Mouse (Mus musculus) ovary, postnatal 10 days (tissue): ENCODE measurements around the gene Dnm3.
"Not testable (repeated sequence)": the region's sequence is repeated elsewhere in the genome, so short reads cannot be mapped to it uniquely, and the experiment has no call there.

Source experiments
- DNase-seq: peaks from one replicate; pipeline ENCODE4 v3.0.0; 2022; ENCODE audit warnings: low spot score

Gene Dnm3

DNA sequence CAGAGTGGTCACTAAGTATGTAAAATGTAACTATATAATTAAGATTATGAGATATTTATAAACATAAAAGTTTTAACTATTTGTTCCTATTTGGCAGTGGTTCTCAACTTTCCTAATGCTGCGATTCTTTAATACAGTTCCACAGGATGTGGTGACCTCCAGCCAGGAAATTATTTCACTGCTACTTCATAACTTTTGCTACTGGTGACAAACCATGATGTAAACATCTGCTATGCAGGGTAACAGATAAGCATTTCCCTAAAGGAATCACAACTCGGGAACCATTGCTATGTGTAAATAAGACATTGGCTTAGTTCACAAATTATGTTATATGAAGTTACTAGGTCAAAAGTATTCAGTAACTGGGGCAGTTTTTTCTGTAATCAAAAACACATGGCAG, 48.9 kb downstream of the Dnm3 start:
- no peak for DNase-seq

DNA sequence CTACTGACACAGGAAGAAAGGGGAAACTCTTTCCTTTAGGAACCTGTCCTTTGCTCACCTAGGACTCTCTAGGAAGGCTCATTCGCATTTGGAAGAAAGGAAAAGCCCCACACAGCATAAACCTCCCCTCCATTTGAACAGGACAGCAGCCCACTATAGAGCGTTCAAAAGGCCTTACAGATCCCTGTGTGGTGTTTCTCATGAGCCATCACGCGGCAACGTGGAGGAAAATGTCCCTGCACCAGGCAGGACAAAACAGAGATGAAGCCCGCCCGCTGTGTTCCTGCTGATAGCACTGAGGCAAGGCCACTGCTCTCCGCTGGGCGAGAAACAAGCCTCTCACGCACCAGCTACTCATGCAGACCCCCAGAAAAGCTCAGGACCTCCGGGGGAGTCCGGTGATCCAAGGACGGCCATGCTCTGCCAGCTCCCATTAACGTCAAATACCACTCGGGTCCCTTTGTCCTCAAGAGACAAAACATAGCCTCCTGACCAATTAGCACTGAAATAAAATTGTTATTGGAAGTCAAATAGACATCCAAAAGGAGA, 51.8 kb downstream of the Dnm3 start:
- no peak for DNase-seq

DNA sequence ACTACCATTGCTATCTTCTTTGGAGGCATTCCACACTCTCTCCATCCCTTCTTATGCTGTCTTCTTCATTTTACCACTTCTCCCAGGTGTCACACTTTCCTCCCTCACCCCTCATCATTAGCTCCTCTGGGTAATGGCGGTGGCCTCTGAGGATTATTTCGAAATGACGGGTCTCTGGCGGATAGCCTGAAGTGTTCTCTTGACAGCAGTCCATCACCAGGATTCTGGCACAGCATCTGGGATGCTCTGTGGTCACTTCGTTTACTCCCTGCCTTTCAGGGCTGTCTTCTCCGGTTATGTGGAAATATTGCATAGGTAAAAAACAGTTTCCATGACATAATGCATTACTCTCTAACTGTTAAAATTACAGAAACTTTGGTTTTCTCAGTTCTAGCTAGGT, 55.0 kb downstream of the Dnm3 start:
- DNase-seq: no peak

DNA sequence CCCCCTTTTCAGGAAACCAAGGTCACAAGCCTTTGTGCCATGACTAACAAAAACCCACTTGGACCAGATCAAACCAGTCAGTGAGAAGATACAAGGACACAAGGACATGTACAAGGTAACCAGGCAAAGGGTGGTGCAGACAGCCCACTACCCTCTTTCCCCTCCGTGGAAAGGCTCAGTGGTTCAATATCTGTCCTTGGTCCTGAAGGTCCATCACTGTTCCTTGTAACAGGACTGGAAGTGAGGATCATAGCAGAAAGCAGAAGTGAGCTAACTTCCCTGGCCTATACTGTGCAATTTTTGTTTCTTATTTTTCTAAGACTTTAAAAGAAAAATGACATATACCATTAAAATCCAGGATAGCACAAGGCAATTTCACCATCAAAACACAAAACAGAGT, 64.0 kb downstream of the Dnm3 start:
- no peak for DNase-seq

DNA sequence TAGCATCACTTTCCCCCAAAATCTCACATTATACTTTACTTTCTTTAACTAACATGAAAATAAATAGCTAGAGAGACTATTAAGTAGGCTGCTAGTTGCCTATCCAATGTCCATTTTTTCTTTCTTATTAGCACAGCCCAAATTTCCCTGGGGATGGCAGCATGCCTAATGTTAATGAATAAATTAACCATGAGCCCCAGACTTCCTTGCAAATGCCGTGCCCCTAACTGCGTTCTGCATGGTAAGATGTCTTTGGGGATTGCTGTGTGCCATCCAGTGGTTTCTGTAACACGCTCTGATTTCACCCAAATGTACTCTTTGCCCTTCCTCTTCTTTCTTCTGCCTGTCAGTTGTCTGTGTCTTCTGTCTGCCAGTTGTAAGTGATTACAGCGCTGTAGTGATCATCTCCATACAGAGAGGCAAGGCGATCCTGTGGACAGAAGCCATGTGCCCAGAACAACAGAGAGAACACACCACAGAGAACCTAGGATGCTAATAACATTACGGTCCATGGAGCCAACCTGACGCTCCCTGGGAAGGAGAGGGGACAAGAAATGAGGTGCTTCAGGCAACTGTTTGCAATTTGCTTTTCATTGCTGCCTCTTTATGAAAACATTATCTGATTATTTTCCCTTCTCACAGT, 64.9 kb downstream of the Dnm3 start:
- DNase-seq: no peak

DNA sequence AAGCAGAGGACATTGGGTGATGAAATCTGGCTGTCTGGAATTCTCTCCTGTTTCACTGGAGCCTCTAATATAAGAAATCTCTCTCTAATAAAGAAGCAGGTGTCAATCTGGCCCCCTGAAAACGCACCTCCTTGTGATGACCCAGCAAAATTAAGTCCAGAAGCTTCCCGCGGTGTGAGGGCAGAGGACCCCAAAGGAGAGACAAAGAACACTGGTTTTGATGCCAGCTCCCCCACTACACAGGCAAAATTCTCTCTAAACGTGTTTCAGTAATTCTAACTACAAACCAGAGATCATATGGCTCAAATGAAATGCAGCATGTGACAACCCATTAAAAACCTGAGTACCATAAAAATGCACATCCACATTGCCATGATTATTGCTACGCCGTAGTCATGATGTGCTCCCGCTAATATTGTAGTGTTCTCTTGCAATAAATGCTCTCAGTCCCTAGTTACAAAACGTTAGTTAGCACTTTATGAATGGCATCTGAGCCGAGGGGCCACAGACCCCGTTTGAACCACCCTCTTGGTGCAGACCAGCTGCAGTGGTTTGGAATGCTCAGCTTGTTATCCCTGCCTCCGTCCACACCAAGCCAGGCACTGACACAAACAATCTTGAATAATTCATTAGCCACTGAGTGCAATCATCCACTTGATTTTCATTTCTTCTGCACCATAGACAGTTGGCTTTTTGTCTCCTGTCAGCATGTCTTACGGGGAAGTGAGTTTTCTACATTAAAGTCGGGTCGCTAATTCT, 67.4 kb downstream of the Dnm3 start:
- DNase-seq: no peak

DNA sequence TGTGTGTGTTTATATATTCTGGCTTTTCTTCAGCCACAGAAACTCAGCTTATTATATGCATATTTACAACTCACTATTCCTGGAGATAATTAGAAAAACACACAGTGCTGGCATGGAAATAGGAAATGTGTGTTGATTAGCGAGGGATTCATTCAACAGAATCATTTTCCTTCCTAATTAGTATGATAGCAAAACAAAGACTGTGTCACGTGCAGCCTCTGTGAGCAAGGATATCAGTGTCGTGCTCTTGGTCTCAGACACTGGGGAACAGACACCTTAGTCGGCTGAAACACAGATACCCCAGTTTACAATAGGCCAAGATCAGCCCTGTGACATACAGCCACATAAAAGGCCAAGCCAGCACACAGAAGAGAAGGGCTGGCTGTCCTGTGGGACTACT, 83.3 kb downstream of the Dnm3 start:
- DNase-seq: no peak

DNA sequence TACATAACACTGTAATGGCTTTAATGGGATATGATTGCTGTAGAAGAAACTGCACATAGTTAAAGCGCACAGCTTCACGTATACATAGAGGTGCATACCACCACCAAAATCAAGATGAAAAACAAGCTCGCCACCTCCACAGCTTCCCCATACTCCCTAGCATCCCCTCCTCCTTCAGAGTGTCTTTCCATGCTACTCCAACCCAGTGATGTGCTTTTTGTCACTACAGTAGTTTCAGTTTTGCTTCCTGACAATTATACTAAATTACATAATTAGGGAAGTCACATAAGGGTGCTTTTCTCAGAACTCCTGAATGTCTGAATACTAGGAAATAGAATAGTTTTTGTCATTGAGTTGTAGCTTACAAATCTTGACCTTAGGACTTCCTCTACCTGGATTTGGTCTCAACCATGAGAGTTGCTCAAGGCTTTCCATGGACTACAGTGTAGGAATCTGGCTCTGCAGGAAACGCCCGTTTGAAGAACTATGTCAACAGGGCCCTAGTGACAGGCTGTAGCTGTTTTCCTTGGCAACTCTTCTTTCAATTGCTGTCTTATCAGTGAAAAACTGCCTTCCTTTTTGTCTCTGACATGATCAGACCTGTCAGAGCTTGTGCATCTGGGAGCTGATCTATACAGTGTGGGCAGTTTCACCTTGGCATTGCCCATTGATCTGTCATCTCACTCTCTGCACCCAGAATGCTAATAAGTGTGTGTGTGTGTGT, 89.2 kb downstream of the Dnm3 start:
- no peak for DNase-seq

DNA sequence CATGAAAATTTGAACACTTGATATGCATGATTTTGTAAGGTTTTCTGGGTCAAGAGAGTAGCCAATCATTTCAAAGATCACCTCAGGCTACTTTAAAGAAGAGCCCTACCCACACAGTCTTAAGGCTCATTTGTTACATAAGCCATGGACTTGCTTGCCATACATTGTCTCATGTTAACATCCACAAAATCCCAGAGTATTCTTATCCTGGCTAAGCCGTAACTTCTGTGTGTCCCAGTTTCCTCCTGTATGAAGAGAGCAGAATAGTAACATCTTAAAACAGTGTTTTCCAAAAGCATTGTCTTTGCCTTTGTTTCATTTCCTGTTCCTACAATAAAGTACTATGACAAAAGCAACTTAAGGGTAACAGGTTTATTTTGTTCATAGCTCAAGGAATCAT, 104.8 kb downstream of the Dnm3 start:
- DNase-seq: not testable (repeated sequence)

DNA sequence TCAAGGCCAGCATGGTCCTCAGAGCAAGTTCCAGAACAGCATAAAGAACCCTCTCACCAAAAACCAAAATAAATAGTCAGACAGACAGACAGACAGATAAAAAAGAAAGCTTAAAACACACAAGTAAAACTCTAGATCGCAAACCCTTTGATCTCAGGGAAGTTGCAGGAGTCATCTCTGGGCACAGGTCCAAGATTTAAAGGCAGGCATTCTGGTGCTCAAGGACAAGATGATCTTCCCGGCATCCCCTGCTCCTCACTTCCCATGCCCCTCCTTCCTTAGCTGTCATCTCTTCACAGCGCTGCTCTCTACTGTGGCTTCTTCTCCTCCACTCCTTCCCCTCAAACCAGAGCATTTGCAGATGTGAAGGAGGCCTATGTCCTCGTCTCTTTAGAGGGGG, 108.1 kb downstream of the Dnm3 start:
- DNase-seq: no peak

DNA sequence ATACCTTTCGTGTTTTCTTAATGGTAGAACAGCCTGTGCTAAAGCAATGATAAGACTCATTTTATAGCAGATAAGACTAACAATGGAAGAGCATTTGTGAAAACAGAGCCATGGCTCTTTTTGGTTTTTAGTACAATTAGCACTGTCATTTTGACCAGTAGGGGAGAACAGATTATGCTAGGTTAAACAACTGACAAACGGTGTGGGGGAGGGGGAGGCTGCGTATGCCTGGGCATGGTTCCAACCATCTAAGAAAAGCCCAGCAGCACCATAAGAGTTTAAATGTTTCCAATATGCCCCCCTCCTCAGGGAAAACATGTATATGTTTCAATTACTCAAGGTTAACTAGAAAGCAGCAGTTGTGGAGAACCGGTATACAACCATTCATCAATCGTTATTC, 115.9 kb downstream of the Dnm3 start:
- no peak for DNase-seq

DNA sequence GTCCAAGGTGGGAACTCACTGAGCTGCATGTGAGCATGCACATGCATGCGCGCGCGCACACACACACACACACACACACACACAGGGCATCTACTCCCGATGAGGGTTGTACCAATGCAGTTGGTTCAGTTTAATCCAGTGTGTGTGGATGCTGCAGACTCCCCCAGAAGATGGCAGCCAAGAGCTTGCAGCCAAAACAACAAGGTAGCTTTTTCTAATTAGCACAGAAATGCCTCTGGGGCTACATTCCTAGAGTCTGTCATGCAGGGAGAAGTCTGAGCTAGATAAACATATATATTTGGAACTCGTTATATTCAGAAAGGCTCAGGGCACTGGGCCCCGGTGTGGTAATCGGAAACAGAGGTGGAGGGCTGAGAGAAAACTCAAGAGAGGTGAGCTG, 118.6 kb downstream of the Dnm3 start:
- no peak for DNase-seq

DNA sequence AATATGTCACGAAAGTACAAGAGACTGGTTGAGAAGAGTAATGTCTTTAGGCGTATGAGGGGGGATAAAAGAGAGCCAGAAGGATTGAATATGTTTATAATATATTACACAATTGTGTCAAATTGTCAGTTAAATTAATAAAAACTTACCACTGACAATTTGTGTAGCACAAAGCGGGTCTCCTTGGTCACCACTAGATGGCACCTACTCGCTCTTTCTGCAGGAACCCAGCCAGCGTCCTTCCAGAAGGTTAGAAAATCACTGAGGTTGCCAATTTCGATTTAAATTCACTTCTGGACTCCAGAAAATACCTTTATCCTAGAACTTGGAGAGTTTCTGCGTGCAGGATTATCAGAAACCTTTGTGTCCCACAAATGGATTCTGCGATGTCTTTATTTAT, 119.8 kb downstream of the Dnm3 start:
- DNase-seq: no peak

DNA sequence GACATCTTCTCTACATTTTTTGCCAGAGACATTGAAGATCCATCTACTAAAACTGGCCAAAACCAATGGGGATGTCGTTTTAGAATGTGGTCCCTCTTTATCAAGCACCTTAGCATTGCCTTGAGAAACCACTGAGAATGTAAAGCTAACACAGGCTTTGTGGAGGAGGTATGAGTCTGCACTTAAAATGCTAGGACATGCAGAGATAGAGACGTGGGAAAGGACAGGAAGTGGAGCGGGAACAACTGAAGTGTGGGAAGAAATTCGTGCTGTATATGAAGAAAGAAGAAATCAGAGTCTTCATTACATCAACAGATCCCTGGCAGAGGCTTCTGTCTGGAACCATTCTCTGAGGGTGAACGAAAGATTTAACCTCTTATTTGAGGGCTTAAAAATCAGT, 121.4 kb downstream of the Dnm3 start:
- no peak for DNase-seq

DNA sequence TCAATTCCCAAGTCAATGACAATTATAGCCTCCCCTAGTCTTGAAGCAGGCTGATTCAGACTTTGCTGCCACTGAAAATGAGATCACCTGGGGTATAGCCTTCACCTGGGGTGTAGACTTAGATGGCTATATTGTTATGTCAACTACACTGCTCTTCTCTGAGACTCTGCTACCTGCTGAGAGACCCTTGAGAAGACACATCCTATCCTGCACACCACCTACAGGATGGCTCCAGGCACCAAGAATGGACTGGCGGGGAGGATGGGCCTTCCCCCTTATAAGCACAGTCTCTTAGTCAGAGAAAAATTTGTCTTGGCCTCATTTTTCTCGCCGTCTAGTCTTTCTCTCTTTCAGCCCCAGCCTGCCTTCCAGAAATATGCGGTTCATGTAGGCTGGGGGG, 123.1 kb downstream of the Dnm3 start:
- DNase-seq: no peak

DNA sequence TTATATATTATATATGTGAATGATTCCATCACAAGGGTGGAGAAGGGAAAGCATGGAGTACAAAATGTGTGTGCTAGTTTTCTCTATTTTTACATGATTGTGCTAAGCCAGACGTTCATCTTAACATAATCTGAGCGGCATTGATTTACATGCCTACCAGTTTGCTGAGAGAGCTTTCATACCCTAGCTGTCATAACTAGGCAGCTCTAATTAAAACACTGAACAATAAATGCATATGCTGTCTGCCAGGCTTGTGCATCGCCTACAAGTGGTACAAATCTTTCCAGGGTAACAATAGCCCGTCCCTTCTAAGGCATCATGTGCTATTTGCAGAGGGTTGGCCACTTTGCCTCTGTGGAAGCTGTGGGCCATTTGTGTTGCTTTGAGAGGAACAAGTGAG, 124.0 kb downstream of the Dnm3 start:
- DNase-seq: no peak

DNA sequence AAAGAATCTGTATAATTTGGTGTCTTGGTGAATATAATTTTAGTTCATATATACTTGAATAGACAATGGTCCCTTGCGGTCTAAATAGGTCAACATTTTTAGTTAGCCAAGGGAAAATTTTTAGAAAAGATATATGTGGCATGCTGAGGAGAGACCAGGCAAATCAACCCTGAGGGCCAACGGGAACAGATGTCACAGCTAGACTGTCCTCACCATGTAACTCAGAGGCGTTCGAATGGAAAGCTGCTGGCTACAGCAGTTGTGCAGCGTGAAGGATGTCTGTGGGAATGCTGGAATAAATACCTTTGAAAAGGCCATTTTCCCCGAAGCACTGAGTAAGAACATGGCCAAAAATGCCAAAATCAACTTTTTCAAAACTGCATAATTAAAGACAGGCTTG, 128.5 kb downstream of the Dnm3 start:
- DNase-seq: no peak

DNA sequence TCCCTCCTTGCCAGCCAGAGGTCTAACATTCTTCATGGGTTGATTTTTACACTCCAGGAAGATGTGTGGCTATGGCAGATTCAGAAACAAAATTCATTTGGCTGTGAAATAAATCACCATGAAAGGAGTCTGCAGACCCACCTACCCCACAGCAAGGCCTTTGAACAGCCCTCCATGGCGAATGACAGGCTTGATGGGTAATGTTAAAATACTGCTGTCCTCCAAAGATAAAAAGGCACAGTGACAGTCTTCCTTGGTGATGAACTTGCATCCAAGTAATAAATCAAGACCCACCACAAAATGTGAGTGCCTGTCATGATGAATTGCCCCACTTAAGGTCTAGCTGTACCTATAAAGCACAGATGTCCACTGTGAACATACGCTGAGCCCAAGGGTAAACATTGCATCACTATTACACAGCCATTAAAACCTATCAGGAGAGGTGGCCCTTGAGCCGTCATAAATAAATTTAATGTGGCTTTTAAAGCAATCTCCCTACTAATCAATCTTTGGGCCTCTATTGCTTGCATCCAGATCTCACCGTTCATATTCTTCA, 131.3 kb downstream of the Dnm3 start:
- DNase-seq: no peak

DNA sequence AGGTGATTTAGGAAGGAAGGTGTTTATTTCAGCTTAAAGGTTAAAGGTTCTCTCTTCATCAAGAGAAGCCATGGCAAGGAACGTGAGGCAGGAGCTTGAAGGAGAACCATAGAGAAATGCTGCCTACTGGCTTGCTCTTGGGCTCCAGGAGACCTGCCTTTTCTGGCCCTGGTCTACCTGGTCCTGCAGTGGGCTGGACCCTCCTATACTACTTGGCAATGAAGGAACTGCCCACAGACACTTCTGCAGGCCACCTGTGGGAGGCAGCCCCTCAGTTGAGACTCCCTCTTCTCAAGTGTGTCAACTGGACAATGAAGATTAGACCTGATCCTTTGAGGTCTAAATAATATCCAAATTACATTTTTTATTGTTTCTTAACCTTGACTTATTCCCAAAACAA, 140.7 kb downstream of the Dnm3 start:
- no peak for DNase-seq

DNA sequence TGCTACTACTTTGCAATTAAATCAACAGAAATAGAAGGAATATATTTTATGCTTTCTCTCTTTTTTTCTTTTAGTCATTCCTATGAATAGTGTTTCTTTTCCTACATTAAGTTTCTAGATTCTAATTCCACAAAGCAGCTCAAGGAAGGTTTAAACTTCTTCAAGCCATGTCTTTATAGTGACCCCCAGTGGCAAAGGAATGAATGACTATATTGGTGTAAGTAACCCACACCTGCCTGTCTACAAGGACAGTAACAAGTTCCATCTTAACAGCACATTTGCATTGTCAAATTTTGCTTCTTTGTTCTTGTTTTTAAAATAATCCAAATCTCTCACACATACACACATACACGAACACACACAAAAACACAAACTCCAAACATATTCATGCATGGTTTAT, 141.2 kb downstream of the Dnm3 start:
- DNase-seq: no peak

DNA sequence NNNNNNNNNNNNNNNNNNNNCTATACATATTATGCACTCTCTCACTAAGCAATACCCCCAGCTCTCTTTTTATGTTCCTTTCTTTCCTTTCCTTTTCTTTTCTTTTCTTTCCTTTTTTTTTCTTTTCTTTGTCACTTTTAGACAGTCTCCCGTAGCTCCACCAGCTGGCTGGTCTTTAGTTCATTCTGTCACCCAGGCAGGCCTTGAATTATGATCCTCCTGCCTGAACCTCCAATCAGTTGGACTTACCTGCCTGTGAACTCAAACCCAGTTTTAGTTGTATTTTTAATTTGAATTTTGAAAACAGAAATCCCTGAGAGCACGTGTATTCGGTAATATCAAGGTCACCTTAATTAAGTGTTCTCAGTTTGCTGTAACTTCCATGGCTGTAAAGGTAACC, 141.6 kb downstream of the Dnm3 start:
- DNase-seq: no peak

DNA sequence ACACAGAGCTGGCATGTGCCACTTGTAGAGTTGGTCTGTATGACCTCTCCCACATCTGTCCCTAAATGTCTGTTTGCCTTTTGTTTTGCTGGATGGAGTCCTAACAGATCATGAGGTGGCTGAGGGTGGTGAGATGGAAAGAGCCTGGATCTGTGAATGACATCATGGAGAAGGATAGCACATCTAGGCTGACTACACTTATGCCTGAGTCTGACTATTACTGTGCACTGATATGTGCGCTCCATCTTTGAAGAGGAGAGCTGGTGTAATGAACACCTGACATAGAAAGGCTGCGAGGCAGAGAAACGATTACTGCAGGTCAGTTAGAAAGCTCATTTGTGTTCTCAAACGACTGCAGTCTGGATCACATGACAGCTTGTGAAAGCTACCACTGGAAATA, 149.2 kb downstream of the Dnm3 start:
- no peak for DNase-seq

DNA sequence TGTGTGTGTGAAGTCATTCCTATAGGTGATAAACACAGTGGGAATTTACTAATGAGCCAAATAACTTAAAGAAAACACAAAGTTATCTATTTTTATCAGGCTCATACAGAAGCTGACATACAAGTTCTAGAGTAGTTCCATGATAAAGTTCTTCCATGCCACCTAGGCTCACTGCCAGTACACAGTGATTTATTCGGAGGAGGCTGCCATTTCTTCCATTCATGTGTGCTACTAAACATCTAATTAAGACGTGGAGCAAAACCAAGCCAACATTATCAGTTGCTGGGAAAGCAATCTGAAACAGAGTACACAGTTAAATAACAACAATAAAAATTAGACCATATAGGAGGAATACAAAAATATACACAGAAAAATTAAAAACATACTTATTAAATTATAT, 150.2 kb downstream of the Dnm3 start:
- DNase-seq: no peak
